Comparison of ENCODE assay signal across 8 mouse cellular contexts in genomic region chr7:29853219-29853842, GRCm38 (mm10). TPM values are rescaled to one million over a fixed set of nuclear protein-coding genes. Genes with fewer than 3 reads are reported as not detected.
A peak's percentile ranks its signal among the peaks of the same experiment; 100 is the strongest.
DNase-seq lines count a peak whose midpoint lies in the region; ATAC-seq and TF ChIP-seq lines count a peak whose summit lies in the region.

TSS of gene Zfp940 (minus strand) at chr7:29853669.

- peak within 1 kb of the TSS; percentile 92 for H3K4me2 ChIP-seq in heart, embryonic 12.5 days
- peak within 1 kb of the TSS; percentile 91 for H3K4me2 ChIP-seq in kidney, postnatal 0 days (ENCODE audit: low read length)
- H3K4me2 ChIP-seq in liver, embryonic 11.5 days, result peak within 1 kb of the TSS; percentile 68
- H3K4me2 ChIP-seq in stomach, embryonic 15.5 days, result peak within 1 kb of the TSS; percentile 78

- H3K9ac ChIP-seq in heart, embryonic 12.5 days, result peak within 1 kb of the TSS; percentile 65
- H3K9ac ChIP-seq in kidney, postnatal 0 days (ENCODE audit: low read depth, low read length), result peak within 1 kb of the TSS; percentile 49
- H3K9ac ChIP-seq in liver, embryonic 11.5 days (ENCODE audit: low read depth, low read length), result peak within 1 kb of the TSS; percentile 60
- H3K9ac ChIP-seq in stomach, embryonic 15.5 days, result peak within 1 kb of the TSS; percentile 40; the same call in 1 of the 2 replicates

- peak; percentile 87 for DNase-seq in CD4-positive helper T cell, adult 2 months (ENCODE audit: low read depth, low spot score)
- peak; percentile 74 for DNase-seq in brain, embryonic 18.5 days (ENCODE audit: low read depth, low spot score)
- peak; percentile 88 for DNase-seq in kidney, postnatal 0 days (ENCODE audit: low spot score)
- peak; percentile 85 for DNase-seq in liver, embryonic 11.5 days (ENCODE audit: low spot score)
- DNase-seq in natural killer cell, adult 2 months (ENCODE audit: low spot score in 2 of 2), result peak; percentile 67 to 75

- H3K9me3 ChIP-seq in heart, embryonic 12.5 days (replicated peaks), result peaks cover 7% of the 10 kb centered on the region; the same call in 1 of the 2 replicates
- H3K9me3 ChIP-seq in kidney, postnatal 0 days (replicated peaks; ENCODE audit: low read length), result no peaks in the 10 kb centered on the region
- no peaks in the 10 kb centered on the region for H3K9me3 ChIP-seq in liver, embryonic 11.5 days (ENCODE audit: control insufficient read depth, low read length)
- no peaks in the 10 kb centered on the region for H3K9me3 ChIP-seq in stomach, embryonic 15.5 days

- H3K27me3 ChIP-seq in heart, embryonic 12.5 days (replicated peaks), result no peaks in the 10 kb centered on the region
- H3K27me3 ChIP-seq in kidney, postnatal 0 days (ENCODE audit: insufficient read depth, low read length), result no peaks in the 10 kb centered on the region
- no peaks in the 10 kb centered on the region for H3K27me3 ChIP-seq in liver, embryonic 11.5 days (replicated peaks; ENCODE audit: control insufficient read depth, insufficient read depth, low read length)
- no peaks in the 10 kb centered on the region for H3K27me3 ChIP-seq in stomach, embryonic 15.5 days (replicated peaks)

- H3K27ac ChIP-seq in heart, embryonic 12.5 days (ENCODE audit: poor library complexity, severe bottlenecking), result peak within 1 kb of the TSS; percentile 41; the same call in 1 of the 2 replicates
- no peak within 1 kb of the TSS for H3K27ac ChIP-seq in kidney, postnatal 0 days
- H3K27ac ChIP-seq in liver, embryonic 11.5 days (ENCODE audit: low read depth, low read length), result no peak within 1 kb of the TSS
- no peak within 1 kb of the TSS for H3K27ac ChIP-seq in stomach, embryonic 15.5 days

- peak; percentile 61 for ATAC-seq in erythroid progenitor cell, adult 5-6 weeks (replicated peaks; ENCODE audit: low FRiP score, poor library complexity, severe bottlenecking)
- peak; percentile 96 for ATAC-seq in heart, embryonic 12.5 days (ENCODE audit: insufficient number of reproducible peaks, low FRiP score)
- peak; percentile 90 for ATAC-seq in kidney, postnatal 0 days (replicated peaks; ENCODE audit: low FRiP score, low read depth)
- peak; percentile 99 for ATAC-seq in liver, embryonic 11.5 days (replicated peaks; ENCODE audit: low FRiP score)
- ATAC-seq in stomach, embryonic 15.5 days (ENCODE audit: insufficient read depth, low FRiP score, low read depth), result peak; percentile 95

- H3K36me3 ChIP-seq in heart, embryonic 12.5 days, result peaks cover 13% of the 10 kb centered on the region; the same call in 1 of the 2 replicates
- no peaks in the 10 kb centered on the region for H3K36me3 ChIP-seq in kidney, postnatal 0 days (ENCODE audit: insufficient read depth, low read length)
- H3K36me3 ChIP-seq in liver, embryonic 11.5 days (ENCODE audit: control insufficient read depth, insufficient read depth, low read length), result peaks cover 3% of the 10 kb centered on the region; the same call in 1 of the 2 replicates
- no peaks in the 10 kb centered on the region for H3K36me3 ChIP-seq in stomach, embryonic 15.5 days

- TF ChIP-seq CTCF in kidney, postnatal 0 days (IDR thresholded peaks at IDR 0.05; ENCODE audit: low read depth), result no peak

- 2% methylated on average over 21 of the region's 21 CpGs for WGBS in heart, embryonic 12.5 days
- WGBS in kidney, postnatal 0 days, result under 1% methylated on average over 21 of the region's 21 CpGs
- 2% methylated on average over 21 of the region's 21 CpGs for WGBS in liver, embryonic 11.5 days
- WGBS in stomach, embryonic 15.5 days, result under 1% methylated on average over 21 of the region's 21 CpGs

- H3K4me3 ChIP-seq in heart, embryonic 12.5 days, result peak within 1 kb of the TSS; percentile 66
- H3K4me3 ChIP-seq in kidney, postnatal 0 days (replicated peaks; ENCODE audit: low read depth, low read length), result peak within 1 kb of the TSS; percentile 66
- H3K4me3 ChIP-seq in liver, embryonic 11.5 days (ENCODE audit: low read depth, low read length), result peak within 1 kb of the TSS; percentile 50
- peak within 1 kb of the TSS; percentile 65 for H3K4me3 ChIP-seq in stomach, embryonic 15.5 days (replicated peaks)

- peaks cover 5% of the 10 kb centered on the region; the same call in 1 of the 2 replicates for H3K4me1 ChIP-seq in heart, embryonic 12.5 days (replicated peaks)
- no peaks in the 10 kb centered on the region for H3K4me1 ChIP-seq in kidney, postnatal 0 days (replicated peaks; ENCODE audit: insufficient read depth, low read length)
- no peaks in the 10 kb centered on the region for H3K4me1 ChIP-seq in liver, embryonic 11.5 days (replicated peaks; ENCODE audit: control insufficient read depth, insufficient read depth, low read length)
- 0 out of 2 replicates have a peak, but pooled peaks cover 3% of the 10 kb centered on the region for H3K4me1 ChIP-seq in stomach, embryonic 15.5 days

RNA-seq across cellular contexts. Expression of gene Zfp940, which starts in this region (rescaled TPM):
- total RNA-seq in erythroid progenitor cell, adult 5-6 weeks (2015; ENCODE audit: low replicate concordance), result not detected in 2 replicates
- total RNA-seq in erythroid progenitor cell, adult 5-6 weeks (2017; ENCODE audit: low replicate concordance), result 0.64 TPM in 1 of 2 replicates, not detected in the other
- 2.7 and 3.0 TPM in 2 replicates for polyA plus RNA-seq in heart, embryonic 12.5 days (2016; fragmentation: Nextera tagmentation; extraction: Ambion mirVana)
- 4.6 TPM in 2 replicates for polyA plus RNA-seq in kidney, postnatal 0 days (2015; fragmentation: Nextera tagmentation; extraction: Ambion mirVana)
- polyA plus RNA-seq in liver, embryonic 11.5 days (2014; fragmentation: Nextera tagmentation; extraction: Ambion mirVana), result 3.9 TPM in 2 replicates
- polyA plus RNA-seq in stomach, embryonic 15.5 days (2015; fragmentation: Nextera tagmentation; extraction: Ambion mirVana), result 4.2 and 4.7 TPM in 2 replicates

Comparison
In these comparisons a context has a peak if more than half of its experiments do, and no peak if none do; other contexts are left out.
1. Peak in ATAC-seq in erythroid progenitor cell, adult 5-6 weeks; RNA of the gene not detected or under 1 TPM.